Mouse (Mus musculus) frontal cortex, postnatal 25 days (tissue): ENCODE measurements around the gene Depp1.
"Not testable (repeated sequence)": the region's sequence is repeated elsewhere in the genome, so short reads cannot be mapped to it uniquely, and the experiment has no call there.

ENCODE experiments used
- DNase-seq, 2 experiments: peaks; one replicate each; pipeline ENCODE4 v3.0.0; 2022; ENCODE audit warnings: low spot score in 2 of 2

Depp1 gene

GRCm38 (mm10) chr6:116650406-116650805, at the start of gene Depp1:
Depp1 (plus strand) TSS chr6:116650609.
- no peak for DNase-seq

GRCm38 (mm10) chr6:116600969-116601368, 49.4 kb upstream of the Depp1 start:
- not testable (repeated sequence) for DNase-seq

GRCm38 (mm10) chr6:116607230-116607629, 43.2 kb upstream of the Depp1 start:
- no peak for DNase-seq

GRCm38 (mm10) chr6:116615719-116616118, 34.7 kb upstream of the Depp1 start:
- no peak for DNase-seq

GRCm38 (mm10) chr6:116618073-116618472, 32.3 kb upstream of the Depp1 start:
- no peak for DNase-seq

- DNase-seq: no peak
These were observed 28.9 kb upstream of the Depp1 start for GRCm38 (mm10) chr6:116621318-116622023.

- DNase-seq: not testable (repeated sequence)
These were observed 24.0 kb upstream of the Depp1 start for GRCm38 (mm10) chr6:116626417-116626816.

GRCm38 (mm10) chr6:116628095-116628494, 22.3 kb upstream of the Depp1 start:
- no peak for DNase-seq

GRCm38 (mm10) chr6:116628539-116629171, 21.8 kb upstream of the Depp1 start, which contains the start of gene Zfp422:
Zfp422 (minus strand) TSS chr6:116628999.
- DNase-seq: peak; percentile 32 to 48

GRCm38 (mm10) chr6:116629766-116630165, 20.6 kb upstream of the Depp1 start:
- DNase-seq: no peak

GRCm38 (mm10) chr6:116632129-116632528, 18.3 kb upstream of the Depp1 start:
- DNase-seq: peak; percentile 57 to 72

- no peak for DNase-seq
These were observed 16.4 kb upstream of the Depp1 start for GRCm38 (mm10) chr6:116633741-116634695.

- no peak for DNase-seq
These were observed 14.9 kb upstream of the Depp1 start for GRCm38 (mm10) chr6:116635251-116636180.

- no peak for DNase-seq
These were observed 13.7 kb upstream of the Depp1 start for GRCm38 (mm10) chr6:116636581-116637235.

GRCm38 (mm10) chr6:116637496-116637895, 12.9 kb upstream of the Depp1 start:
- no peak for DNase-seq

GRCm38 (mm10) chr6:116638871-116639270, 11.5 kb upstream of the Depp1 start:
- no peak for DNase-seq

GRCm38 (mm10) chr6:116639663-116640062, 10.7 kb upstream of the Depp1 start:
- DNase-seq: no peak

- peak; percentile 32 to 49 for DNase-seq
These were observed 7.5 kb upstream of the Depp1 start for GRCm38 (mm10) chr6:116642942-116643341.

GRCm38 (mm10) chr6:116643881-116644280, 6.5 kb upstream of the Depp1 start:
- DNase-seq: no peak

- DNase-seq: no peak
These were observed 6.1 kb upstream of the Depp1 start for GRCm38 (mm10) chr6:116644335-116644734.
